Mouse (Mus musculus) neural tube, embryonic 13.5 days (tissue): ENCODE results near the gene Ufsp2. TPM values are rescaled to one million over a fixed set of nuclear protein-coding genes. Genes with fewer than 3 reads are reported as not detected.

ENCODE experiments used
- ATAC-seq: fragments of 200-750 bp; cut with Nextera tagmentation; 2 replicates; pipeline ENCODE4 v1.8.0; 2017; ENCODE audit warnings: low read depth, mild to moderate bottlenecking, moderate TSS enrichment, moderate library complexity
- H3K27ac ChIP-seq: fragments of 300-500 bp; sonication (generic); replicated peaks from 2 replicates; pipeline ENCODE4 v1.5.1; 2015; ENCODE audit warnings: moderate library complexity, mild to moderate bottlenecking, inconsistent platforms
- H3K27me3 ChIP-seq: fragments of 300-500 bp; sonication (generic); 2 replicates; pipeline ENCODE4 v1.6.1; 2015; ENCODE audit warnings: mild to moderate bottlenecking, inconsistent platforms
- H3K36me3 ChIP-seq: fragments of 300-500 bp; sonication (generic); 2 replicates; pipeline ENCODE4 v1.6.1; 2015; ENCODE audit warnings: mild to moderate bottlenecking, inconsistent platforms
- H3K4me1 ChIP-seq: fragments of 300-500 bp; sonication (generic); replicated peaks from 2 replicates; pipeline ENCODE4 v1.6.1; 2015; ENCODE audit warnings: inconsistent platforms
- H3K4me2 ChIP-seq: fragments of 300-500 bp; sonication (generic); 2 replicates; pipeline ENCODE4 v1.6.1; 2015; ENCODE audit warnings: inconsistent platforms, mild to moderate bottlenecking, moderate library complexity
- H3K4me3 ChIP-seq: fragments of 300-500 bp; sonication (generic); 2 replicates; pipeline ENCODE4 v1.5.1; 2015; ENCODE audit warnings: mild to moderate bottlenecking, inconsistent platforms
- H3K9ac ChIP-seq: fragments of 300-500 bp; sonication (generic); 2 replicates; pipeline ENCODE4 v1.6.1; 2015; ENCODE audit warnings: moderate library complexity, mild to moderate bottlenecking, inconsistent platforms
- H3K9me3 ChIP-seq: fragments of 300-500 bp; sonication (generic); 2 replicates; pipeline ENCODE4 v1.6.1; 2016; ENCODE audit warnings: inconsistent platforms
- WGBS: fragments of 180-500 bp; shearing (Covaris S2); methylation state at CpG from one replicate; pipeline ENCODE4 v1.1.7; 2015; 5-methylcytosine and 5-hydroxymethylcytosine counted together
- polyA plus RNA-seq: library from polyadenylated mRNA; unstranded; fragments of >200 nt; fragmentation: Nextera tagmentation; extraction: Ambion mirVana; gene quantifications from 2 replicates; pipeline ENCODE4 v1.2.1, GENCODE M21; 2015

Gene Ufsp2
- polyA plus RNA-seq, 1 experiment from 2014 or later: 65.5 TPM

DNA sequence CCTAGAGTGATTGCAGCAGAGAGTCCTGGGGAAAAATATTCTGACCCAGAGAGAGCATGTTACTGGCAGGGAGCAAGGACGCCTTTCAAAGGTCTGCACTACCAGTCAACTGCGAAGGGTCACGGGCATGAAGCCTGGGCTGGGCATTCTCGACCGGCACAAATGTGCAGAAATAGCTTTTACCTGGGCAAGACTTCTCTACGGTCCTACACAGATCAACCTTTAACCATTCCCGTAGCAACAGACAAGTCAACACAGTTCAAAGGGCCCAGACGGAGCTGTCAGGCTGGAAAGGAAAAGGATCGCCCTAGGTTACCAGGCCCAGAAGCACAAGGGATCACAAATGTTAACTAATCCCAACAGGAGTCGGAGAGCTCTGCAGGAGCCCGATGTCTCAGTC is 60.9 kb downstream of the Ufsp2 start:
- H3K9ac ChIP-seq: no peak overlapping the region

DNA sequence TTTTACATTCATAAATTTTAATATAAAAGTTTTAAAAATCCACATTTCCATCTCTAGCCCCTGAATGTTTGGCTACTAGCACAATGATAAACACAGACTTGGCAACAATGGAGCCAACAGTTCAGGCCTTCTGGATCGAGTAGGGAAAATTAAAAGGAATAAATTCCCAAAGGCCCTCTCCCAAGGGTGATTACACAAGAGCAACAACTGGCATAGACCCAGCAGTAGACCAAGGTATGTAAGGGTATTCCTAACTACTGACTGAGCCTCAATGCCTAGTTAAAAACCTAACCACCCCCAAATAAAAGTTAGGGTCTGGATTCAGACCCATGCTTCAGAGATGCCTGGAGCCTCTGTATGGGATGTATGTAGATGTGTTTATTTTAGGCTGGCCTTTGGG is 64.3 kb downstream of the Ufsp2 start:
- Histone ChIP-seq H3K9me3 (no peaks in the 10 kb centered on the region), H3K4me3 (no peak overlapping the region), H3K27me3 (no peaks in the 10 kb centered on the region), H3K9ac (no peak overlapping the region), H3K4me1 (peaks cover 13% of the 10 kb centered on the region), H3K36me3 (peaks cover 50% of the 10 kb centered on the region), H3K27ac (peak overlapping the region; percentile 74), H3K4me2 (no peak overlapping the region)
- 60% methylated on average over 1 of the region's 1 CpGs for WGBS
- ATAC-seq: no peak; the same call in 1 of the 2 replicates

More for the DNA sequence above, 60.9 kb downstream of the Ufsp2 start:
- Histone ChIP-seq H3K4me3 (no peak overlapping the region), H3K36me3 (peaks cover 46% of the 10 kb centered on the region), H3K27ac (no peak overlapping the region), H3K4me1 (peaks cover 13% of the 10 kb centered on the region), H3K9me3 (no peaks in the 10 kb centered on the region), H3K4me2 (no peak overlapping the region), H3K27me3 (no peaks in the 10 kb centered on the region)
- 78% methylated on average over 11 of the region's 11 CpGs for WGBS
- no peak for ATAC-seq

DNA sequence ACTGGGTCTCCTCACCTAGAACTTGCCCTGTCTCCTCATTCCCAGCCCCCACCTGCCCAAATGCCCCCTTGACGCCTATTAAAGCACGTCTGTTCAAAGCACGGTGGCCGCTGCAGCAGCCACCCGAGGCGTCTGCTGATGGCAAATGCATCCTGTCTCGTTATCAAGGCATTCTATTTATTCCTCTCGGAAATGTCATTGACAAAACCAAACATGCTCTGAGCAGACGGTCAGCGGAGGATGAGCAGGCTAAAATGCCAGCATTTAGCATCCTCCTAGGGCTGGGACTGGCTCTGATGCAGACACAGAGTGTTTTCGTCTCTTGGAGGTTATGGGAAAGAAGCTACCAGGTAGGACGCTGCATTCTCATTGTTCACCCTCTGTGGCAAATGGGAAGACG is 64.9 kb downstream of the Ufsp2 start:
- WGBS: 50% methylated on average over 13 of the region's 13 CpGs
- Histone ChIP-seq H3K4me3 (no peak overlapping the region), H3K9me3 (no peaks in the 10 kb centered on the region), H3K36me3 (peaks cover 47% of the 10 kb centered on the region), H3K9ac (peak overlapping the region; percentile 59), H3K4me2 (peak overlapping the region; percentile 16; the same call in 1 of the 2 replicates), H3K27ac (peak overlapping the region; percentile 74), H3K27me3 (no peaks in the 10 kb centered on the region), H3K4me1 (peaks cover 13% of the 10 kb centered on the region)
- no peak for ATAC-seq

Other genes with a start within 250 kb of the Ufsp2 start
- 15.1 and 18.5 TPM in 2 replicates for gene Pdlim3, start 90.1 kb upstream of the Ufsp2 start, polyA plus RNA-seq
- 0.11 TPM in 1 of 2 replicates, not detected in the other for gene Ccdc110, start 40.9 kb upstream of the Ufsp2 start, polyA plus RNA-seq
- gene 1700029J07Rik, start 276 bp upstream of the Ufsp2 start, polyA plus RNA-seq: 3.9 and 4.4 TPM in 2 replicates
- 0.31 and 0.84 TPM in 2 replicates for gene Lrp2bp, start 23.8 kb downstream of the Ufsp2 start, polyA plus RNA-seq
- 33.4 and 38.1 TPM in 2 replicates for gene Ankrd37, start 30.2 kb downstream of the Ufsp2 start, polyA plus RNA-seq
- gene Cfap97, start 176.2 kb downstream of the Ufsp2 start, polyA plus RNA-seq: 24.2 and 24.9 TPM in 2 replicates
- 6.8 and 9.2 TPM in 2 replicates for gene Snx25, start 176.6 kb downstream of the Ufsp2 start, polyA plus RNA-seq
- gene Slc25a4, start 235.8 kb downstream of the Ufsp2 start, polyA plus RNA-seq: 856 and 869 TPM in 2 replicates